In the genomic region with DNA sequence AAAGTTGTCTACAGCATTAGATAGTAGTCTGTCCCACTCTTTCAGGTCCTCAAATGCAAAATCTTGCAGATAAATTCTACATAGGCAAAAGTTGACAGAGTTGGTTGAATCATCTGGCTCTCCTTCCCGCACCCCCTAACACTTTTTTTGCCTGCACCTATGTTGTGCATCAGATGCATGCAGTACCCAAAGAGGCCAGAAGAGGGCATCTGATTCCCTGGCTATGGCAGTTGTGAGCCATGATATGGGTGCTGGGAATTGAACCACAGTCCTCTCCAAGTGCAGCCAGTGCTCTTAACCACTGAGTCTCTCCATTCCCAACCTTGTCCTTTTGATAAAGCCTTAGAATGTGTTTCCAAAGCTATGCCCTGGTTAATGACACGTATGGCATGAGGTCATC, we compare ENCODE assay signal across 19 mouse cellular contexts. TPM values are rescaled to one million over a fixed set of nuclear protein-coding genes. Genes with fewer than 3 reads are reported as not detected.
DNase-seq lines count a peak whose midpoint lies in the region; ATAC-seq and TF ChIP-seq lines count a peak whose summit lies in the region.
"Had no signal": no experiment of that assay in that cellular context is flagged by ENCODE, and none has a peak within 500 bp of the region (broad histone marks: within the 10 kb centered on the region; RNA-seq: fewer than 3 reads in every experiment).

No protein-coding gene starts in this region.

- intact Hi-C loops in gastrocnemius, adult 2 months (cut with DNase I), result no loop called here

- no peak overlapping the region for H3K4me3 ChIP-seq in gastrocnemius, adult 2 months
- no peak overlapping the region for H3K4me3 ChIP-seq in liver, embryonic 14.5 days (ENCODE audit: insufficient read depth in 1 of 2, low read depth in 2 of 2, low read length in 2 of 2)
- no peak overlapping the region for H3K4me3 ChIP-seq in liver, embryonic 11.5 days (ENCODE audit: low read depth, low read length)
- H3K4me3 ChIP-seq in bone marrow, adult 2 months (replicated peaks; ENCODE audit: control insufficient read depth, low read depth, low read length), result no peak overlapping the region
- H3K4me3 ChIP-seq: hindbrain, embryonic 10.5 days; limb, embryonic 15.5 days had no signal

- no peaks in the 10 kb centered on the region for H3K27me3 ChIP-seq in liver, embryonic 14.5 days (ENCODE audit: control insufficient read depth, insufficient read depth, low read length)
- H3K27me3 ChIP-seq in liver, embryonic 11.5 days (replicated peaks; ENCODE audit: control insufficient read depth, insufficient read depth, low read length), result no peaks in the 10 kb centered on the region
- H3K27me3 ChIP-seq: limb, embryonic 15.5 days had no signal

- H3K9ac ChIP-seq in liver, embryonic 14.5 days (replicated peaks), result no peak overlapping the region
- no peak overlapping the region for H3K9ac ChIP-seq in liver, embryonic 11.5 days (ENCODE audit: low read depth, low read length)
- H3K9ac ChIP-seq: limb, embryonic 15.5 days had no signal

- 93% methylated on average over 2 of the region's 2 CpGs for WGBS in liver, embryonic 14.5 days (ENCODE audit: insufficient replicate concordance)
- WGBS in liver, embryonic 11.5 days, result 93% methylated on average over 2 of the region's 2 CpGs
- WGBS in bone marrow, adult 2 months, result 94% methylated on average over 2 of the region's 2 CpGs

- no peak for ATAC-seq in liver, embryonic 14.5 days (ENCODE audit: insufficient read depth)
- ATAC-seq in liver, embryonic 11.5 days (replicated peaks; ENCODE audit: low FRiP score), result no peak
- no peak for ATAC-seq in inflammation-experienced regulatory T-cells, adult 6 months
- ATAC-seq: forebrain, embryonic 14.5 days had no signal

- no peak for TF ChIP-seq EP300 in liver, embryonic 14.5 days (IDR thresholded peaks at IDR 0.05; ENCODE audit: low read depth)

- H3K36me3 ChIP-seq in liver, embryonic 14.5 days (replicated peaks; ENCODE audit: control insufficient read depth, insufficient read depth, low read depth), result no peaks in the 10 kb centered on the region
- H3K36me3 ChIP-seq in liver, embryonic 11.5 days (ENCODE audit: control insufficient read depth, insufficient read depth, low read length), result no peaks in the 10 kb centered on the region
- H3K36me3 ChIP-seq: hindbrain, embryonic 10.5 days; limb, embryonic 15.5 days had no signal

- H3K27ac ChIP-seq in gastrocnemius, adult 2 months, result no peak overlapping the region
- no peak overlapping the region for H3K27ac ChIP-seq in liver, embryonic 14.5 days
- H3K27ac ChIP-seq in liver, embryonic 11.5 days (ENCODE audit: low read depth, low read length), result no peak overlapping the region
- H3K27ac ChIP-seq in bone marrow, adult 2 months (ENCODE audit: control insufficient read depth, insufficient read depth, low read depth, low read length, poor library complexity), result no peak overlapping the region
- H3K27ac ChIP-seq: hindbrain, embryonic 10.5 days; limb, embryonic 15.5 days had no signal

- peaks cover 7 to 8% of the 10 kb centered on the region in 2 experiments for H3K4me1 ChIP-seq in liver, embryonic 14.5 days (replicated peaks; ENCODE audit: control insufficient read depth in 2 of 2, insufficient read depth in 2 of 2, low read length in 1 of 2)
- no peaks in the 10 kb centered on the region; the same call in 1 of the 2 replicates for H3K4me1 ChIP-seq in liver, embryonic 11.5 days (replicated peaks; ENCODE audit: control insufficient read depth, insufficient read depth, low read length)
- H3K4me1 ChIP-seq in bone marrow, adult 2 months (ENCODE audit: control insufficient read depth, insufficient read depth, low read length), result peaks cover 2% of the 10 kb centered on the region; the same call in 1 of the 2 replicates
- H3K4me1 ChIP-seq: hindbrain, embryonic 10.5 days had no signal

- no peak for DNase-seq in gastrocnemius, adult 2 months
- DNase-seq in gastrocnemius, adult 8-10 months (ENCODE audit: low spot score in 2 of 2), result no peak
- DNase-seq in liver, embryonic 14.5 days (ENCODE audit: low read depth in 3 of 3, low spot score in 3 of 3), result no peak
- no peak for DNase-seq in liver, embryonic 11.5 days (ENCODE audit: low spot score)
- DNase-seq in A20 (ENCODE audit: low read depth, low spot score), result peak; percentile 32
- no peak for DNase-seq in embryo, embryonic 9.5 days (ENCODE audit: extremely low spot score)
- DNase-seq: cerebellum, adult 11-12 months; gastrocnemius, postnatal 10 days; kidney, adult 8-10 months; right cerebral cortex, adult 18-20 months; thymus, postnatal 4 days had no signal

- TF ChIP-seq CTCF in gastrocnemius, adult 2 months (IDR thresholded peaks at IDR 0.05), result peak; percentile 44; the same call in 1 of the 2 replicates
- peak; percentile 71 for TF ChIP-seq CTCF in liver, embryonic 14.5 days (IDR thresholded peaks at IDR 0.05; ENCODE audit: low read depth)
- TF ChIP-seq CTCF in bone marrow, adult 2 months (IDR thresholded peaks at IDR 0.05; ENCODE audit: control insufficient read depth, insufficient read depth, low read length), result peak; percentile 37

- no peak overlapping the region for H3K4me2 ChIP-seq in liver, embryonic 14.5 days (ENCODE audit: low read depth)
- no peak overlapping the region for H3K4me2 ChIP-seq in liver, embryonic 11.5 days
- H3K4me2 ChIP-seq: heart, embryonic 11.5 days; limb, embryonic 15.5 days had no signal

- no peak for TF ChIP-seq POLR2A in bone marrow, adult 2 months (IDR thresholded peaks at IDR 0.05; ENCODE audit: borderline replicate concordance, control insufficient read depth, low read depth, low read length)

- H3K9me3 ChIP-seq in liver, embryonic 14.5 days (ENCODE audit: control insufficient read depth, low read length), result peaks cover 4% of the 10 kb centered on the region
- peaks cover 9% of the 10 kb centered on the region for H3K9me3 ChIP-seq in liver, embryonic 11.5 days (ENCODE audit: control insufficient read depth, low read length)
- H3K9me3 ChIP-seq: limb, embryonic 15.5 days had no signal

RNA-seq across cellular contexts. Expression of a gene that starts 13.8 kb away (rescaled TPM):
- under 1 TPM in 1 of 2 experiments, not detected in 1; 0.08 TPM for total RNA-seq in gastrocnemius, adult 2 months (2021)
- total RNA-seq in gastrocnemius, adult 8-10 months (2022), result under 1 TPM in 1 of 4 experiments, not detected in 3; 0.21 TPM
- 0.29 and 0.42 TPM in 2 replicates for polyA plus RNA-seq in liver, embryonic 14.5 days (2012; rRNA removed)
- 0.29 and 0.58 TPM in 2 replicates for polyA plus RNA-seq in liver, embryonic 14.5 days (2014; fragmentation: Nextera tagmentation; extraction: Ambion mirVana)
- polyA plus RNA-seq in liver, embryonic 11.5 days (2014; fragmentation: Nextera tagmentation; extraction: Ambion mirVana), result 1.4 TPM in 2 replicates
- 1.4 and 2.0 TPM in 2 replicates for polyA plus RNA-seq in bone marrow, adult 2 months (2011; ENCODE audit: insufficient read depth, insufficient read length, low replicate concordance, missing spikeins)
- 1 to 10 TPM in 1 of 3 experiments, under 1 TPM in 2; 0.28 to 1.5 (median 0.63) TPM for polyA plus RNA-seq in inflammation-experienced regulatory T-cells, adult 6 months (2017; shearing (Covaris generic))

RNA-seq across cellular contexts. Expression of a gene that starts 21.7 kb away (rescaled TPM):
- 100 to 1,000 TPM; 109 to 118 TPM for total RNA-seq in gastrocnemius, adult 2 months (2021)
- 100 to 1,000 TPM; 120 to 151 (median 137) TPM for total RNA-seq in gastrocnemius, adult 8-10 months (2022)
- polyA plus RNA-seq in liver, embryonic 14.5 days (2012; rRNA removed), result 14.9 and 29.8 TPM in 2 replicates
- polyA plus RNA-seq in liver, embryonic 14.5 days (2014; fragmentation: Nextera tagmentation; extraction: Ambion mirVana), result 54.1 and 55.5 TPM in 2 replicates
- polyA plus RNA-seq in liver, embryonic 11.5 days (2014; fragmentation: Nextera tagmentation; extraction: Ambion mirVana), result 113 and 128 TPM in 2 replicates
- 42.4 and 71.5 TPM in 2 replicates for polyA plus RNA-seq in bone marrow, adult 2 months (2011; ENCODE audit: insufficient read depth, insufficient read length, low replicate concordance, missing spikeins)
- 100 to 1,000 TPM; 111 to 141 (median 119) TPM for polyA plus RNA-seq in inflammation-experienced regulatory T-cells, adult 6 months (2017; shearing (Covaris generic))

RNA-seq across cellular contexts. Expression of a gene that starts 22.0 kb away (rescaled TPM):
- 100 to 1,000 TPM; 264 to 300 TPM for total RNA-seq in gastrocnemius, adult 2 months (2021)
- total RNA-seq in gastrocnemius, adult 8-10 months (2022), result 100 to 1,000 TPM; 298 to 385 (median 322) TPM
- polyA plus RNA-seq in liver, embryonic 14.5 days (2012; rRNA removed), result 286 and 465 TPM in 2 replicates
- polyA plus RNA-seq in liver, embryonic 14.5 days (2014; fragmentation: Nextera tagmentation; extraction: Ambion mirVana), result 699 and 714 TPM in 2 replicates
- polyA plus RNA-seq in liver, embryonic 11.5 days (2014; fragmentation: Nextera tagmentation; extraction: Ambion mirVana), result 1,321 and 1,382 TPM in 2 replicates
- 129 and 218 TPM in 2 replicates for polyA plus RNA-seq in bone marrow, adult 2 months (2011; ENCODE audit: insufficient read depth, insufficient read length, low replicate concordance, missing spikeins)
- polyA plus RNA-seq in inflammation-experienced regulatory T-cells, adult 6 months (2017; shearing (Covaris generic)), result 1,000 to 10,000 TPM; 1,176 to 2,203 (median 2,023) TPM

RNA-seq across cellular contexts. Expression of a gene that starts 51.7 kb away (rescaled TPM):
- total RNA-seq in gastrocnemius, adult 2 months (2021), result 1 to 10 TPM; 4.2 to 6.6 TPM
- total RNA-seq in gastrocnemius, adult 8-10 months (2022), result 1 to 10 TPM; 3.1 to 4.6 (median 3.3) TPM
- 0.02 and 0.07 TPM in 2 replicates for polyA plus RNA-seq in liver, embryonic 14.5 days (2012; rRNA removed)
- 0.06 and 0.10 TPM in 2 replicates for polyA plus RNA-seq in liver, embryonic 14.5 days (2014; fragmentation: Nextera tagmentation; extraction: Ambion mirVana)
- polyA plus RNA-seq in liver, embryonic 11.5 days (2014; fragmentation: Nextera tagmentation; extraction: Ambion mirVana), result 0.38 and 0.75 TPM in 2 replicates
- 0.92 and 1.9 TPM in 2 replicates for polyA plus RNA-seq in bone marrow, adult 2 months (2011; ENCODE audit: insufficient read depth, insufficient read length, low replicate concordance, missing spikeins)
- under 1 TPM in 1 of 3 experiments, not detected in 2; 0.12 TPM for polyA plus RNA-seq in inflammation-experienced regulatory T-cells, adult 6 months (2017; shearing (Covaris generic))
- total RNA-seq: monocyte, adult 5-6 weeks; neutrophil, adult 5-6 weeks had no signal

RNA-seq across cellular contexts. Expression of a gene that starts 56.0 kb away (rescaled TPM):
- 1 to 10 TPM; 3.4 to 4.8 TPM for total RNA-seq in gastrocnemius, adult 2 months (2021)
- 1 to 10 TPM; 4.5 to 7.1 (median 5.3) TPM for total RNA-seq in gastrocnemius, adult 8-10 months (2022)
- polyA plus RNA-seq in liver, embryonic 14.5 days (2012; rRNA removed), result 1.2 and 1.3 TPM in 2 replicates
- 0.86 and 0.90 TPM in 2 replicates for polyA plus RNA-seq in liver, embryonic 14.5 days (2014; fragmentation: Nextera tagmentation; extraction: Ambion mirVana)
- polyA plus RNA-seq in liver, embryonic 11.5 days (2014; fragmentation: Nextera tagmentation; extraction: Ambion mirVana), result 3.3 and 5.1 TPM in 2 replicates
- 2.3 and 4.3 TPM in 2 replicates for polyA plus RNA-seq in bone marrow, adult 2 months (2011; ENCODE audit: insufficient read depth, insufficient read length, low replicate concordance, missing spikeins)
- under 1 TPM; 0.37 to 0.63 (median 0.54) TPM for polyA plus RNA-seq in inflammation-experienced regulatory T-cells, adult 6 months (2017; shearing (Covaris generic))
